Mouse (Mus musculus) cerebral cortex, adult 2 months (tissue): ENCODE measurements around the gene Gcdh.

Source experiments
- WGBS: fragments of 180-500 bp; shearing (Covaris S2); methylation state at CpG from one replicate; pipeline ENCODE4 v1.1.7; 2018; 5-methylcytosine and 5-hydroxymethylcytosine counted together

Gene Gcdh

DNA sequence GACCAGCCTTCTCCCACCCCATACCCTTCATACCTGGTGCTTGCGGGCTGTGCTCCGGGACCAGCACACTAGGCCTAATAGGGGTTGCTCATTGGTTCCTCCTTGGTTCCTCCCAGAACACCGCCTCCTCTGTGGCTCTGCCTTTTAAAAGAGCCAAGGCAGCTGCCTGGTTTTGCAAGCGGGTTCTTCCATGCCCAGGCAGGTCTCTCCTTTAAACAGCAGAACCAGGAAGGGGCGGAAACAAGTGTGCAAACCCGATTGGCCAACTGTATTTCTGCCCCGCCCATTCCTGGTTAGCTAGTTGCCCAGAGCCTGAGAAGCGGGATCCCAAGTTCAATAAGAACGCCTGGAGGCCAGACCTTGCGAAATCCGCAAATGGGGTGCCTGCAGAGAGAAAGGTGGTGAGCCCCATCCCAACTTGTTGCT is at the start of gene Gcdh:
Gene Gcdh (minus strand): TSS at position 213 of the 426 bp plus-strand sequence.
- under 1% methylated on average over 11 of the region's 11 CpGs for WGBS

- 47% methylated on average over 13 of the region's 13 CpGs for WGBS
These were observed 44.1 kb upstream of the Gcdh start for GRCm38 (mm10) chr8:84937620-84938485.

- under 1% methylated on average over 49 of the region's 50 CpGs for WGBS
These were observed 43.3 kb upstream of the Gcdh start, which contains the start of gene Mast1 for GRCm38 (mm10) chr8:84936962-84937546. TSS of gene Mast1 (minus strand) at chr8:84937359.

GRCm38 (mm10) chr8:84936041-84936961 is 42.6 kb upstream of the Gcdh start:
- WGBS: 9% methylated on average over 23 of the region's 23 CpGs

DNA sequence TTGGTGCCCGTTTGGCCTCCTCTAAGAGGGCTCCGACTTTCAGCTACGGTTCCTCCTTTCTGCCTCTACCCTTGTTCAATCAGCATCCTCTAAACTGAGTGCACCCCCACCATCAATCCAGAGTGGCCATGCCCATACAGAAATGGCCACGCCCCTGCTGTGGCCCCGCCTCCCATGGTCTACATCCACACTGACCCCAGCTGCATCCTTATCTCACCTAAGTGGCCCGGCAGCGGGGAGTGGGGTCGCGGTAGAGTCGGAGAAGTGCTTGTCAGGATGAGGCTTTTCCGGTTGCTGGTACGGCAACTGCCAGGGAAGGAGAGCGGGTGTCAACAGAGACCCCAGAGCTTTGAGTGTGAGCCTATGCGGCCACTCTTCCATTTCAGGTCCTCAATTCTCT is 41.8 kb upstream of the Gcdh start:
- 11% methylated on average over 14 of the region's 14 CpGs for WGBS

GRCm38 (mm10) chr8:84934860-84935259 is 41.1 kb upstream of the Gcdh start:
- WGBS: 5% methylated on average over 15 of the region's 15 CpGs

DNA sequence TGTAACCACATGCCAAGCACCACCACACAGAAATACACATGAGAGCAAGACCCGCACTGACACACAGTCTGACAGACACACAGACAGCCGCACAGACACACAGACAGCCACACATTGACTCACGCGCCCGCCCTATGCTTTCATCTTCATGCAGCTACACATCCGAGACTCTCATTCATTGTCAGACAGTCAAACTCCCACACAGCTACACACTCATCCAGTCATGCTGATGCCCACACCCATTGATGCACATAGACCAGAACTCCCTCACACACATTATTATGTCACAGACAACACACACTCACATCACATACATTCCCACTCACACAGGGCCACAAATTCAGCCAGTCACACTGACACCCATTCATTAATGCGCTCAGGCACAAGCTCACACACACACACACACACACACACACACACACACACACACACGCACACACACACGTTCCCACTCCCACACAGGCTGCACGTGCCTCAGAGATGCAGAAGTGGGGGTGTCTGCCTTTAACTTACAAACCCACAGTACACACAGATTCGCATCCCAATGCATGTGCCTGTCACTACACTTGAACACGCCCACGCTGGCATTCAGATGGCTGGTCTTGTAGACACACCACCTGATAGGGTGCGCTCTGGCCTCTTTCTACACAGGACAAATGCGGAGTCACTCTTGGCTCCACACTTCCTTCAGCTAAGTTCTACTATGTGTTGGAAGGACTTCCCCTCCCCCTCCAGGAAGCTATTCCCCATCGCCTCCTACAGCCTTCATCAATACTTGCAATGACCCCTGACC is 40.2 kb upstream of the Gcdh start:
- WGBS: 49% methylated on average over 16 of the region's 16 CpGs

DNA sequence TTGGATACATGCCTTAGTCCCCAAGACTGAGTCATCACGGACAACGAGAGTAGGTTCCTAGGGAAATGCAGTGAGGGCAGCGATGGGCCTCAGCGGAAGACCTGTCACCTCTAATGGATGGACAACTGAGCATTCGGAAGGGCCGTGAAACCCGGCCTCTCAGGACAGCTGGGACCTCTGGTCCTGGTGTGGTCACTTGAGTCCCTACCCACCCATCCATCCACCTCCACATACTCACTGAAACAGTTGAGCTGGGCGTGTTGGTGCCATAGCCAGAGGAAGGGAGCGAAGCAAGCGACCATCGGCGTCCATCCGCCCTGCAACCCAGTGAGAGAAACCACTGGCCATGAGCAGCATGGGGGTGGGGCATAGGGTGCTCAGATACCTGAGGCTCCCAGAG is 36.9 kb upstream of the Gcdh start:
- WGBS: 85% methylated on average over 13 of the region's 13 CpGs

- WGBS: 11% methylated on average over 52 of the region's 52 CpGs
These were observed 35.0 kb upstream of the Gcdh start for GRCm38 (mm10) chr8:84928456-84929306.

- WGBS: 88% methylated on average over 1 of the region's 1 CpGs
These were observed 33.8 kb upstream of the Gcdh start for GRCm38 (mm10) chr8:84927513-84927912.

- 63% methylated on average over 7 of the region's 7 CpGs for WGBS
These were observed 31.8 kb upstream of the Gcdh start for GRCm38 (mm10) chr8:84925557-84925956.

GRCm38 (mm10) chr8:84921596-84921995 is 27.9 kb upstream of the Gcdh start:
- 61% methylated on average over 2 of the region's 2 CpGs for WGBS

GRCm38 (mm10) chr8:84918646-84919045 is 24.9 kb upstream of the Gcdh start:
- 87% methylated on average over 15 of the region's 15 CpGs for WGBS

GRCm38 (mm10) chr8:84917781-84918180 is 24.1 kb upstream of the Gcdh start:
- 41% methylated on average over 20 of the region's 20 CpGs for WGBS

DNA sequence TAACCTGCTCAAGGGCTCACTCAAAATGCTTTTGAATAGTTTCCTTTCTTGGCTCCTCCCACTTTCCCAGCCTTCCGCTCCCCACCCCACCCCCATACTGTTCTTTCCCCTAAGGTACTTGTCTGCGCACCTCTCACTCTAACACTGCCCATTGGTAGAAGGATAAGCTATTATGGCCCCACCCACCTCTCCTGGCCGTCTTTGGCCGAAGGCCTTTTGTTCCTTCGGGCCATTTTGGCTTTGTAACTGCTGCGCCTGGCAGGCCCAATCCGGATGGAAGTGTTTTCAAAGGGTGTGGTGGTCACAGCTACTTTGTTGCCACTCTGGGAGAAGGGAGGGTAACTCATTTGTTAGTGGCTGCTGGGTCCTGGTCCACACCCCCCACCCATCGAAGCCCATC is 21.5 kb upstream of the Gcdh start:
- 87% methylated on average over 8 of the region's 8 CpGs for WGBS

DNA sequence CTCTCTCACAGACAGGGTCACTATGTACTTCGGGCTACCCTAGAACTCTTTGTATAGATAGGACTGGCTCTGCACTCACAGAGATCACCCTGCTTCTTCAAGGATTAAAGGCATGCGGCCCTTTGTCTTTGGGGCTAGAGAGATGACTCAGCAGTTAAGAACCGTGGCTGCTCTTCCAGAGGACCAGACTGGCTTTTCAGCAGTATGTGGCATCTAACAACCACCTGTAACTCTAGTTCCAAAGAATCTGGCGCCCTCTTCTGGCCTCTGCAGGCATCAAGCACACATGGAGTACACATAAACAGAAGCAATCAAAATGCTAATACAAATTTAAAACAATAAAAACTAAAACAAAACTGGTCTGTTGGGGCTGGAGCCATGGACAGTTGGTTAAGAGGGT is 20.2 kb upstream of the Gcdh start:
- WGBS: 41% methylated on average over 4 of the region's 4 CpGs

GRCm38 (mm10) chr8:84913502-84913900 is 19.8 kb upstream of the Gcdh start:
- WGBS: 29% methylated on average over 9 of the region's 9 CpGs

- WGBS: 15% methylated on average over 55 of the region's 55 CpGs
These were observed 19.3 kb upstream of the Gcdh start for GRCm38 (mm10) chr8:84912895-84913501.

DNA sequence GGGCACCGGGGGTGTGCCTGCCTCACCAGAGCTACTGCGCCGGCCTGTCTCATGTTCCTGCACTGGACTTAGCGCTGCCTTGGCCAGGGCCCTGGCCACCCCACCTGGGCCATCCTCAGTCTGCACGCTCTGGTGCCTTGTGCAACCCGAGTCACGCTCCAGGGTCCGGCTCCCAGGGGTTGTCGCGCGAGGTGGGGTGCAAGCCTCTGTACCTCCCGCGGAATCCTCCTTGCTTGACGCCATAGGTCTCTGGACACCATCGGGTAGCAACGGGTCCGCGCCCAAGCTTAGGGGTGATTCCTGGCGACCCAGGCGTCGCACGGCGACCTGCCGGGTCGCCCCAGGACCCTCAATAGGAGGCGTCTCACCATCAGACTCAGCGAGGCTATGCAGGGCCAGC is 18.7 kb upstream of the Gcdh start:
- WGBS: 50% methylated on average over 27 of the region's 27 CpGs

GRCm38 (mm10) chr8:84911854-84912253 is 18.1 kb upstream of the Gcdh start:
- WGBS: 86% methylated on average over 9 of the region's 9 CpGs
